Mouse (Mus musculus): Measurements from ENCODE around the gene Mdga1.

- TF ChIP-seq FOSL1 (IDR thresholded peaks at IDR 0.05; ENCODE audit: insufficient read depth, low read length, poor library complexity, severe bottlenecking) (no peak), CTCF (IDR thresholded peaks at IDR 0.05; ENCODE audit: control insufficient read depth, insufficient read depth, insufficient read length) (no peak), MYOD1 (IDR thresholded peaks at IDR 0.05; ENCODE audit: control insufficient read depth, insufficient read length, low read depth) (no peak), USF1 (IDR thresholded peaks at IDR 0.05; ENCODE audit: low read depth) (no peak), MAX (IDR thresholded peaks at IDR 0.05) (no peak), MYOG (IDR thresholded peaks at IDR 0.05; ENCODE audit: control insufficient read depth, extremely low read depth, insufficient read length) (no peak)
These were observed 35.2 kb upstream of the Mdga1 start for GRCm38 (mm10) chr17:30005103-30005443.
